Mouse (Mus musculus) heart, embryonic 11.5 days (tissue): ENCODE results near the gene Oscp1. TPM values are rescaled to one million over a fixed set of nuclear protein-coding genes. Genes with fewer than 3 reads are reported as not detected.

Experiments used
- ATAC-seq: fragments of 200-750 bp; cut with Nextera tagmentation; replicated peaks from 2 replicates; pipeline ENCODE4 v1.8.0; 2017; ENCODE audit warnings: moderate library complexity; ENCODE audit not compliant: insufficient number of reproducible peaks, low FRiP score, low TSS enrichment
- H3K27ac ChIP-seq: fragments of 300-500 bp; sonication (generic); 2 replicates; pipeline ENCODE4 v1.5.1; 2014; ENCODE audit warnings: mild to moderate bottlenecking, low read depth, low read length
- H3K27me3 ChIP-seq: fragments of 300-500 bp; sonication (generic); 2 replicates; pipeline ENCODE4 v1.6.1; 2014; ENCODE audit warnings: mild to moderate bottlenecking, low read length, mixed read lengths; ENCODE audit not compliant: control insufficient read depth, insufficient read depth
- H3K36me3 ChIP-seq: fragments of 300-500 bp; sonication (generic); 2 replicates; pipeline ENCODE4 v1.6.1; 2014; ENCODE audit warnings: mild to moderate bottlenecking, low read length, moderate library complexity, mixed read lengths; ENCODE audit not compliant: control insufficient read depth, insufficient read depth
- H3K4me1 ChIP-seq: fragments of 300-500 bp; sonication (generic); 2 replicates; pipeline ENCODE4 v1.6.1; 2014; ENCODE audit warnings: low read length; ENCODE audit not compliant: control insufficient read depth, insufficient read depth
- H3K4me2 ChIP-seq: fragments of 300-500 bp; sonication (generic); 2 replicates; pipeline ENCODE4 v1.6.1; 2014; ENCODE audit warnings: mild to moderate bottlenecking, moderate library complexity
- H3K4me3 ChIP-seq: fragments of 300-500 bp; sonication (generic); 2 replicates; pipeline ENCODE4 v1.5.1; 2014; ENCODE audit warnings: low read depth, low read length
- H3K9ac ChIP-seq: fragments of 300-500 bp; sonication (generic); 2 replicates; pipeline ENCODE4 v1.6.1; 2014; ENCODE audit warnings: mild to moderate bottlenecking, low read depth, low read length, moderate library complexity
- H3K9me3 ChIP-seq: fragments of 300-500 bp; sonication (generic); replicated peaks from 2 replicates; pipeline ENCODE4 v1.6.1; 2016; ENCODE audit warnings: low read length; ENCODE audit not compliant: control insufficient read depth
- WGBS: fragments of 180-500 bp; shearing (Covaris S2); extraction: QIAGEN DNeasy Blood & Tissue Kit; methylation state at CpG from one replicate; pipeline ENCODE4 v1.1.7; 2014; ENCODE audit not compliant: insufficient replicate concordance; 5-methylcytosine and 5-hydroxymethylcytosine counted together
- polyA plus RNA-seq: library from polyadenylated mRNA; unstranded; fragments of >200 nt; fragmentation: Nextera tagmentation; extraction: Ambion mirVana; gene quantifications from 2 replicates; pipeline ENCODE4 v1.2.1, GENCODE M21; 2014

The Oscp1 gene
- polyA plus RNA-seq, 1 experiment from 2014 or later: 5.3 TPM

DNA sequence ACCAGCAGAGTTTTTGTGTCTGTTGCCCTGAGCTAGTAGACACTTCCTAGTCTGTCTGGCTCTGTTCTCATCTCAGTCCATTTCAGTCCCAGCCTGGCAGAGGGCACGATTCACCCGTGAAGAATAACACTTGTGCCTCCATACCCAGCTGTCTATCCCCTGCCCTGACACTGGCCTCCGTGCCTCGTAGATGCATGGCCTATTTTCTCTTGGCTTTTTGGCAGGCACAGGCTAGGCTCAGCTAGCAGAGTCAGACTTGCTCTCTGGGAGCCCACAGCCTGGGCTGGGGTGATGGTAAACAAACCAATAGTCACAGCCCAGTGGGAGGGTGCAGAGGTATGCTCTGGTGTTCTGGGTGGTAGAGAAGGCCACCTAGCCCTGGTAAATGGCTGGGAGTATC is 54.9 kb downstream of the Oscp1 start:
- H3K4me1 ChIP-seq: peaks cover 46% of the 10 kb centered on the region
- 78% methylated on average over 4 of the region's 4 CpGs for WGBS

GRCm38 (mm10) chr4:126113943-126114342 is 55.6 kb downstream of the Oscp1 start:
- WGBS: 18% methylated on average over 6 of the region's 6 CpGs
- Histone ChIP-seq H3K4me2 (no peak overlapping the region), H3K9ac (no peak overlapping the region), H3K4me1 (peaks cover 39% of the 10 kb centered on the region), H3K27ac (no peak overlapping the region), H3K27me3 (no peaks in the 10 kb centered on the region), H3K36me3 (no peaks in the 10 kb centered on the region), H3K4me3 (no peak overlapping the region), H3K9me3 (no peaks in the 10 kb centered on the region)
- ATAC-seq: no peak

More for the DNA sequence above, 54.9 kb downstream of the Oscp1 start:
- no peak overlapping the region for H3K4me2 ChIP-seq
- ATAC-seq: no peak
- no peak overlapping the region for H3K9ac ChIP-seq
- H3K36me3 ChIP-seq: no peaks in the 10 kb centered on the region
- H3K27me3 ChIP-seq: no peaks in the 10 kb centered on the region
- H3K9me3 ChIP-seq: no peaks in the 10 kb centered on the region
- no peak overlapping the region for H3K4me3 ChIP-seq
- no peak overlapping the region for H3K27ac ChIP-seq

GRCm38 (mm10) chr4:126115411-126115810 is 57.0 kb downstream of the Oscp1 start:
- Histone ChIP-seq H3K36me3 (no peaks in the 10 kb centered on the region), H3K9me3 (no peaks in the 10 kb centered on the region), H3K9ac (no peak overlapping the region), H3K27ac (no peak overlapping the region), H3K27me3 (no peaks in the 10 kb centered on the region), H3K4me2 (no peak overlapping the region), H3K4me3 (no peak overlapping the region), H3K4me1 (peaks cover 24% of the 10 kb centered on the region)
- WGBS: 90% methylated on average over 9 of the region's 9 CpGs
- no peak for ATAC-seq

DNA sequence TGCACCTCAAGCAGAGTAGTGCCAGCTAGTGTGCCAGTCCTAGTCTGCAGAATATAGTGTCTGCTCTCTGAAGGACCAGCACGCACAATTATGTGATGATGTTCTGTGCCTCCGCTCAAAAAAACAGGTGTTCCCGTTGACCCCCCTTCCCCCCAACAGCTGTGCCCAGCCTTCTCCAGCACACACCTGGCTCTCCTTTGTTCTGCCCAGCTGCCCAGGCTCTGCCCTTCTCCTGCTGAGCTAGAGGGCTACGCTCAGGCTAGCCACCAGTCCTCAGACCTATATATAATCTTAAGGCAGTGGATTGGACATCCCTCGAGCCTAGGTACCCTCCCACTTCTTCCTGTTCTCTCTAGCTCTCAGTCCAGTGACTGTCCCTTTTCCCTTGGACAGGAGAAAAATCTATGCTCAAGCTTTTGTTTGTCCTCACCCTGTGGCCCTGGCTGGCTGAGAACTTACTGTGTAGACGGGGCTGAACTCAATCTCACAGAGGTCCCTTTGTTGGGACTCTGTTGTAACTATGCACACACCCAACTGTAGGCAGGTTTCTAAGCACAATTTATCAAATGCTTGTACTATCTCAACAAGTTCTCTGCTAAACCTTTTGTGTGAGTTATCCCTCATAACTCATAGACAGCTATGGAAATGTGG is 57.6 kb downstream of the Oscp1 start:
- Histone ChIP-seq H3K9me3 (no peaks in the 10 kb centered on the region; the same call in 1 of the 2 replicates), H3K36me3 (peaks cover 2% of the 10 kb centered on the region; the same call in 1 of the 2 replicates), H3K4me3 (no peak overlapping the region), H3K27ac (no peak overlapping the region), H3K27me3 (no peaks in the 10 kb centered on the region), H3K9ac (no peak overlapping the region), H3K4me1 (peaks cover 18% of the 10 kb centered on the region), H3K4me2 (no peak overlapping the region)
- no peak for ATAC-seq
- 67% methylated on average over 6 of the region's 6 CpGs for WGBS

- Histone ChIP-seq H3K9ac (no peak overlapping the region), H3K36me3 (peaks cover 9% of the 10 kb centered on the region), H3K4me3 (no peak overlapping the region), H3K4me1 (peaks cover 8% of the 10 kb centered on the region; the same call in 1 of the 2 replicates), H3K4me2 (no peak overlapping the region), H3K9me3 (peaks cover 4% of the 10 kb centered on the region; the same call in 1 of the 2 replicates), H3K27ac (no peak overlapping the region), H3K27me3 (no peaks in the 10 kb centered on the region)
- 79% methylated on average over 8 of the region's 8 CpGs for WGBS
- ATAC-seq: no peak
These were observed 58.8 kb downstream of the Oscp1 start for GRCm38 (mm10) chr4:126117116-126117515.

- peaks cover 4% of the 10 kb centered on the region; the same call in 1 of the 2 replicates for H3K9me3 ChIP-seq
- peaks cover 4% of the 10 kb centered on the region; the same call in 1 of the 2 replicates for H3K4me1 ChIP-seq
- H3K4me2 ChIP-seq: no peak overlapping the region
- no peak overlapping the region for H3K4me3 ChIP-seq
- no peak for ATAC-seq
- H3K36me3 ChIP-seq: peaks cover 9% of the 10 kb centered on the region
- H3K27ac ChIP-seq: no peak overlapping the region
- no peak overlapping the region for H3K9ac ChIP-seq
- WGBS: 86% methylated on average over 4 of the region's 4 CpGs
- H3K27me3 ChIP-seq: no peaks in the 10 kb centered on the region
These were observed 60.3 kb downstream of the Oscp1 start for GRCm38 (mm10) chr4:126118651-126119050.

DNA sequence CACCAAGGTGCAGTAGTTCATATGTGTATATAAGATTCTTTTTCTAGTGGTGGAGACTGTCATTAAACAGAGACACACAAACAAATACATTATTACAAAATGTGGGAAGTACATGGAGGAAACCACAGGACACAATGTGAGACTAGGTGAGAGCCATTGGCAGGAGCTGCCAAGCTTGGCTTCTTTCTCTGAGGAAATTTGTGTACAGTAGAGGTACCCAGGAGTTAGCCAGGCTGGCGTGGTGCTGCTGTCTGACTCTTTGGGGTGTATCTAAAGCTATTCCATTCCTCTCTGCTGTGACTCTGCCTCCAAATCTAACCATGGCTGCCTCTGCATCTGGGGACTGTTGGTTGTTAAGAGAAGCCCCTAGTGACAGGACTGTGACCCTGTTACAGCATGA is 60.7 kb downstream of the Oscp1 start:
- no peak overlapping the region for H3K9ac ChIP-seq
- H3K4me3 ChIP-seq: no peak overlapping the region
- H3K27ac ChIP-seq: no peak overlapping the region
- H3K36me3 ChIP-seq: peaks cover 9% of the 10 kb centered on the region
- H3K27me3 ChIP-seq: no peaks in the 10 kb centered on the region
- ATAC-seq: no peak
- 0 out of 2 replicates have a peak, but pooled peaks cover under 1% of the 10 kb centered on the region for H3K4me1 ChIP-seq
- H3K4me2 ChIP-seq: no peak overlapping the region
- peaks cover 4% of the 10 kb centered on the region; the same call in 1 of the 2 replicates for H3K9me3 ChIP-seq
- WGBS: 79% methylated on average over 1 of the region's 1 CpGs

DNA sequence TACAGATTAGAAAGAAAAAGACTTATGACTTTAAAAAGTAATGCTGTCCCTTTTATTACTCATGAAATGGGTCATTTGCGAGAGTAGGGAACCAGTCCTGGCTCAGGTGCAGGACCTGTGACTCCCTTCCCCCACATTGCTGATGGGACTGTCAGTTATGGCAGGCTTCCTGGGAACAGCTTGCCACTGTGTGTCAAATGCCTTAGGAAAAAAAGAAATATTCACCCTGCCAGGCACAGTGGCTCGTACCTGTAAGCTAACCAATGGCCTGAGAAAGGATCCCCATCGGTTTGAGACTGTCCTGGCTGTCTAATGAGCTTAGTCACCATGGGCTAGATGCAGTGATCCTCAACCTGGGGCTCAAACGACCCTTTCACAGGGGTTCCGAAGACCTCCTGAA is 61.7 kb downstream of the Oscp1 start:
- no peak overlapping the region for H3K4me3 ChIP-seq
- H3K9ac ChIP-seq: no peak overlapping the region
- no peak for ATAC-seq
- H3K36me3 ChIP-seq: peaks cover 13% of the 10 kb centered on the region
- peaks cover 4% of the 10 kb centered on the region; the same call in 1 of the 2 replicates for H3K9me3 ChIP-seq
- H3K4me1 ChIP-seq: no peaks in the 10 kb centered on the region
- H3K4me2 ChIP-seq: no peak overlapping the region
- H3K27ac ChIP-seq: no peak overlapping the region
- 88% methylated on average over 5 of the region's 5 CpGs for WGBS
- no peaks in the 10 kb centered on the region for H3K27me3 ChIP-seq

GRCm38 (mm10) chr4:126120506-126120905 is 62.1 kb downstream of the Oscp1 start:
- Histone ChIP-seq H3K27ac (no peak overlapping the region), H3K4me1 (no peaks in the 10 kb centered on the region), H3K4me2 (no peak overlapping the region), H3K9ac (no peak overlapping the region), H3K27me3 (no peaks in the 10 kb centered on the region), H3K9me3 (peaks cover 4% of the 10 kb centered on the region; the same call in 1 of the 2 replicates), H3K36me3 (peaks cover 14% of the 10 kb centered on the region), H3K4me3 (no peak overlapping the region)
- 89% methylated on average over 2 of the region's 2 CpGs for WGBS
- no peak for ATAC-seq
